Mouse (Mus musculus): ENCODE data around the gene Fgf15. TPM values are rescaled to one million over a fixed set of nuclear protein-coding genes. Genes with fewer than 3 reads are reported as not detected.

Fgf15 gene
- polyA plus RNA-seq, 1 experiment from 2014 or later = 0.42 TPM

DNA sequence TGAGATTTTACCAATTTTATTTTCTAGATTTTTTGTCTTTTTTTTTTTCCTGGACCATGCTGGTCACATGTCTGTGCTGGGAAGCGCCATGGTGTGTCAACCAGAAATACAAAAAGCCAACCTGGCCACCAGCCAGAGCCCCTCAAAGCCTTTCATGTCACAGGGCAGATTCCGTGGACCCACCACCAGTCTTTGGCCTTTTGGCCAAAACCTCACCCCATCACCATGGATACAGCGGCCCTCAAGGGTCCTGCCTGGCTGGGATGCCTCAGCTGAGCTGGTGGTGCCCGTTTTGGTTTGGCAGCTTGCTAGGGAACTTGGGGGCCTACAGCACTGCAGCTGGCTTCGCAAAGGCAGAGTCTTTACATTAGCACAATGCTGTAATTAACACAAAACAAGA, 33.6 kb downstream of the Fgf15 start:
- no peak for ATAC-seq (ENCODE audit: low read depth)
- Histone ChIP-seq H3K9me3 (ENCODE audit: control insufficient read depth, low read length) (no peaks in the 10 kb centered on the region), H3K27ac (replicated peaks; ENCODE audit: low read depth, low read length) (no peak overlapping the region), H3K4me3 (ENCODE audit: low read depth, low read length) (no peak overlapping the region), H3K27me3 (replicated peaks; ENCODE audit: control insufficient read depth, insufficient read depth, low read length) (no peaks in the 10 kb centered on the region), H3K4me1 (ENCODE audit: control insufficient read depth, insufficient read depth, low read length) (no peaks in the 10 kb centered on the region), H3K9ac (ENCODE audit: low read depth, low read length) (no peak overlapping the region), H3K36me3 (ENCODE audit: control insufficient read depth, insufficient read depth, low read length) (peaks cover 53% of the 10 kb centered on the region), H3K4me2 (ENCODE audit: low read depth, low read length) (no peak overlapping the region)
- 62% methylated on average over 5 of the region's 5 CpGs for WGBS
- no peak for DNase-seq (ENCODE audit: low spot score)

DNA sequence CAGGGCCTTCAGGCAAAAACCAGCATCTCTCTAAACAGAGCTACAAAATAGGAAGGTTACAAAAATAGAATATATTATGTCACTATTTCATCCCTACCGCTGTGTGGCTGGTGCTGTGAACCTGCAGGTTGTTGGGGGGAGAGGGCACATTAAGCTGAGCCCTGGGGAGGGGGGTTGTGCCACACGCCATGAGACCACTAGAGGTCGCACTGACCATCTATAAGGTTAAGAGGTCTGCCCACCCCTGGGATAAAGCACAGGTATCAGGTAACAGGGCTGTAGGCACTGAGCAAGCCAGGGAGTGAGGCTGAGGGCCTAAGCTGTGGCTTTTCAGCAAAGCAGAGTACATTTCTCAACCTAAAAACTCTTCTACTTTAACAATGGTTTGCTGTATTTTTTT, 35.4 kb downstream of the Fgf15 start:
- ATAC-seq (ENCODE audit: low read depth) = no peak
- no peaks in the 10 kb centered on the region for H3K27me3 ChIP-seq (replicated peaks; ENCODE audit: control insufficient read depth, insufficient read depth, low read length)
- WGBS = 18% methylated on average over 3 of the region's 3 CpGs
- H3K4me1 ChIP-seq (ENCODE audit: control insufficient read depth, insufficient read depth, low read length) = no peaks in the 10 kb centered on the region
- H3K9ac ChIP-seq (ENCODE audit: low read depth, low read length) = no peak overlapping the region
- no peaks in the 10 kb centered on the region for H3K9me3 ChIP-seq (ENCODE audit: control insufficient read depth, low read length)
- no peak overlapping the region for H3K4me2 ChIP-seq (ENCODE audit: low read depth, low read length)
- H3K4me3 ChIP-seq (ENCODE audit: low read depth, low read length) = no peak overlapping the region
- H3K27ac ChIP-seq (replicated peaks; ENCODE audit: low read depth, low read length) = no peak overlapping the region
- peaks cover 67% of the 10 kb centered on the region for H3K36me3 ChIP-seq (ENCODE audit: control insufficient read depth, insufficient read depth, low read length)
- peak; percentile 67 for DNase-seq (ENCODE audit: low spot score)

DNA sequence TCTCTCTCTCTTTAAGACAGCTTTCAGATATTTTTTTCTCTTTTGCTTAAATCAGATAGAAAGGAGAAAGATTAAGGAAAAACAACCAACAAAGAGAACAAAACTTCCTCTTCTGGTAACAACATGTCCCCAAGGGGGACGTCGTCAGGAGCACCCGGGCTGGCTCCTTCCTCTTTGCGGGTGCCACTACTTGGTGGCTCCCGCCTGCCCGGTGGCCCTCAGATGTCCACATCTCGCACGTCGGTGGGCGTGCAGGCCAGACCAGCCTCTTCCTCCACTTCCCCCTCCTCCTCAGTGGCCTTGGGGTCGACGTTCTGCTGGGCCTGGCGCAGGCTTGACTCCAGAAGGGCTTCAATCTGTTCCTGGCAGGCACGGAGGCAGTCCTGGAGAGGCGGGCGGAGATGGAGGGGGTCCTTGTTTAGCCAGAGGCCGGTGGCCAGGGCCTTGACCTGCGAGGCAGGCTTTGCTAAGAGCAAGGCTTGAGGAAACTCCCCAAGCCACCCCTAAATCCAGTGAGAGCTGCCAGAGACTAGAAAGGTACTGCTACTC, 36.1 kb downstream of the Fgf15 start:
- no peak for ATAC-seq (ENCODE audit: low read depth)
- H3K27me3 ChIP-seq (replicated peaks; ENCODE audit: control insufficient read depth, insufficient read depth, low read length) = no peaks in the 10 kb centered on the region
- no peak overlapping the region for H3K9ac ChIP-seq (ENCODE audit: low read depth, low read length)
- no peak overlapping the region for H3K27ac ChIP-seq (replicated peaks; ENCODE audit: low read depth, low read length)
- no peak overlapping the region for H3K4me3 ChIP-seq (ENCODE audit: low read depth, low read length)
- peaks cover 72% of the 10 kb centered on the region for H3K36me3 ChIP-seq (ENCODE audit: control insufficient read depth, insufficient read depth, low read length)
- H3K4me2 ChIP-seq (ENCODE audit: low read depth, low read length) = no peak overlapping the region
- no peak for DNase-seq (ENCODE audit: low spot score)
- H3K9me3 ChIP-seq (ENCODE audit: control insufficient read depth, low read length) = no peaks in the 10 kb centered on the region
- H3K4me1 ChIP-seq (ENCODE audit: control insufficient read depth, insufficient read depth, low read length) = no peaks in the 10 kb centered on the region
- WGBS = 69% methylated on average over 16 of the region's 18 CpGs

DNA sequence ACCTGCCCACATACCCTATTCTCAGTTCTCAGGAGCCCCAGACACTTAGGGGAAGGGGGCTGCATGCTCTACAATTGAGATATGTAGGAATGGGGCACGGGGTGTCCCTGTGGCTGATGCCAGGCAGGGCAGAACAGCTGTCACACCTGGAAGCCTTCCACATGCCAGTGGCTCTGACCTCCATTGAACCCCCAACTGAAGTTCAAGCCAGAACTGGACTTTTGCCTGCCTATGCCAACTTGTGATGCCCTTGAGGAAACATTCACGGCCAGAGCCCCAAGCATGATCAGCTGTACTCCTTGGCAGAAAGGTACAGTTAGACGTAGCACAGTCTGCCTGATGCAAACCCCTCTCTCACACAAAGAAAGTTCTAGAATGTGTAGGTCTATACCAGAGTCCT, 37.0 kb downstream of the Fgf15 start:
- H3K27me3 ChIP-seq (replicated peaks; ENCODE audit: control insufficient read depth, insufficient read depth, low read length) = no peaks in the 10 kb centered on the region
- H3K4me1 ChIP-seq (ENCODE audit: control insufficient read depth, insufficient read depth, low read length) = no peaks in the 10 kb centered on the region
- H3K4me3 ChIP-seq (ENCODE audit: low read depth, low read length) = no peak overlapping the region
- H3K9me3 ChIP-seq (ENCODE audit: control insufficient read depth, low read length) = no peaks in the 10 kb centered on the region
- DNase-seq (ENCODE audit: low spot score) (no peak), ATAC-seq (ENCODE audit: low read depth) (no peak)
- peaks cover 72% of the 10 kb centered on the region for H3K36me3 ChIP-seq (ENCODE audit: control insufficient read depth, insufficient read depth, low read length)
- no peak overlapping the region for H3K4me2 ChIP-seq (ENCODE audit: low read depth, low read length)
- 90% methylated on average over 3 of the region's 3 CpGs for WGBS
- no peak overlapping the region for H3K27ac ChIP-seq (replicated peaks; ENCODE audit: low read depth, low read length)
- H3K9ac ChIP-seq (ENCODE audit: low read depth, low read length) = no peak overlapping the region

DNA sequence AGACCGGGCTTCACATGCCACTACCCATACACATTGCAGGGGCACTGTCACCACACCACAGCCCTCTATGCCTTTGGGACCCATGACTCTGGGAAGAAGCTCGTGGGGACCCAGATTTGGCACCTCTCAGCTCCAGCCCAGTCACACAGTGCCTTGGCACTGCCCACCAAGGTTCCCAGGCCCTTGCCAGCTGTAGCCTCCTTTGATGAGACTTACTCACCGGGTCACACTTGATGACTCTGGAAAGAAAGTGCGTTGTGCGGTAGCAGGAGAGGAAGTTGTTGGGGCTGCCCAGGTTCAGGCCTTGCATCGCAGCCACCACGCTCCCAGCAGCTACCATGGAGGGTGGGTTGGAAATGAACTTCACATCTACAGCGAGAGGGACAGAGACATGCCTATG, 37.5 kb downstream of the Fgf15 start:
- WGBS = 88% methylated on average over 8 of the region's 8 CpGs
- H3K4me1 ChIP-seq (ENCODE audit: control insufficient read depth, insufficient read depth, low read length) = no peaks in the 10 kb centered on the region
- DNase-seq (ENCODE audit: low spot score) (no peak), ATAC-seq (ENCODE audit: low read depth) (no peak)
- no peak overlapping the region for H3K9ac ChIP-seq (ENCODE audit: low read depth, low read length)
- H3K36me3 ChIP-seq (ENCODE audit: control insufficient read depth, insufficient read depth, low read length) = peaks cover 71% of the 10 kb centered on the region
- H3K9me3 ChIP-seq (ENCODE audit: control insufficient read depth, low read length) = no peaks in the 10 kb centered on the region
- H3K27ac ChIP-seq (replicated peaks; ENCODE audit: low read depth, low read length) = no peak overlapping the region
- H3K4me3 ChIP-seq (ENCODE audit: low read depth, low read length) = no peak overlapping the region
- H3K4me2 ChIP-seq (ENCODE audit: low read depth, low read length) = no peak overlapping the region
- H3K27me3 ChIP-seq (replicated peaks; ENCODE audit: control insufficient read depth, insufficient read depth, low read length) = 0 out of 2 replicates have a peak, but pooled peaks cover 2% of the 10 kb centered on the region

DNA sequence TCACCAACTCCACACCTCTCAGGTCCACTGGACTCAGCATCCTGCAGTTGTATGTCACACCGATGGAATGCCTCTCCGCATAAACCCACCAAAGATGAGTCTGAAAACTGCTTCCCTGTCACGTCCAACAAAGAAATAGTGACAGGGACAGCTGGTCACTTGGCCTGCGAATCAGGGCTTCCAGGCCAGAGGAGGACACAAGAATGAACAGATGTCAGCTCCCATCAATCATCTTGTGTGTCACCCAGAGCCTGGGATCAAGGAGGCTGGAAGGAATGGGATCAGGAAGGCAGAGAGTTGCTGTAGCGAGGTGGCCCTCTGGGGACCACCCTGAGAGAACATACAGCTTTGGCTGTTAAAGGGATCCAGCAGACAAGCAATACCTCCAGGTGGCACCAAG, 38.6 kb downstream of the Fgf15 start:
- WGBS = 79% methylated on average over 5 of the region's 5 CpGs
- DNase-seq (ENCODE audit: low spot score) (peak; percentile 43), ATAC-seq (ENCODE audit: low read depth) (no peak)
- Histone ChIP-seq H3K27ac (replicated peaks; ENCODE audit: low read depth, low read length) (no peak overlapping the region), H3K9ac (ENCODE audit: low read depth, low read length) (no peak overlapping the region), H3K36me3 (ENCODE audit: control insufficient read depth, insufficient read depth, low read length) (peaks cover 61% of the 10 kb centered on the region), H3K27me3 (replicated peaks; ENCODE audit: control insufficient read depth, insufficient read depth, low read length) (0 out of 2 replicates have a peak, but pooled peaks cover 6% of the 10 kb centered on the region), H3K4me3 (ENCODE audit: low read depth, low read length) (no peak overlapping the region), H3K9me3 (ENCODE audit: control insufficient read depth, low read length) (no peaks in the 10 kb centered on the region), H3K4me1 (ENCODE audit: control insufficient read depth, insufficient read depth, low read length) (no peaks in the 10 kb centered on the region), H3K4me2 (ENCODE audit: low read depth, low read length) (no peak overlapping the region)

DNA sequence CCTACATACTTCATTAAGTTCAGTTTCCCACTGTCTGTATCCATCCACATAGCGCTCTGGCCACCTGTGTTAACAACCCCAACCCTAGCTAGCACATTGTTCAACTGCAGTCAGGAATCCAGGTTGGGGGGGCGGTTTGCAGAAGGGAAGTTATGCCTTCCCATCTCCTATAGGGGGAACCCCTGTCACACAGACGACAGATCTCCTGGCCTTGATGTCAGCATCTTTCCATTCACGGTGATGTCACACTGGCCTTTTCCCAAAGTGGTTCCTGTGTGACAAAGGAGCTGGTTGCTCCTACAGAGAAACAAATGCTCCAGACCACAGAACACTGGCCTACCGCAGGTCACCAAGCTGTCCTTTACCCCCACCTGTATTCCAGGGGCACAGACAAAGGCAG, 39.2 kb downstream of the Fgf15 start:
- Histone ChIP-seq H3K27me3 (replicated peaks; ENCODE audit: control insufficient read depth, insufficient read depth, low read length) (0 out of 2 replicates have a peak, but pooled peaks cover 6% of the 10 kb centered on the region), H3K36me3 (ENCODE audit: control insufficient read depth, insufficient read depth, low read length) (peaks cover 58% of the 10 kb centered on the region), H3K9me3 (ENCODE audit: control insufficient read depth, low read length) (no peaks in the 10 kb centered on the region), H3K4me1 (ENCODE audit: control insufficient read depth, insufficient read depth, low read length) (no peaks in the 10 kb centered on the region), H3K4me2 (ENCODE audit: low read depth, low read length) (no peak overlapping the region), H3K27ac (replicated peaks; ENCODE audit: low read depth, low read length) (no peak overlapping the region), H3K4me3 (ENCODE audit: low read depth, low read length) (no peak overlapping the region), H3K9ac (ENCODE audit: low read depth, low read length) (no peak overlapping the region)
- ATAC-seq (ENCODE audit: low read depth) (no peak), DNase-seq (ENCODE audit: low spot score) (peak; percentile 59)
- WGBS = 55% methylated on average over 5 of the region's 5 CpGs

DNA sequence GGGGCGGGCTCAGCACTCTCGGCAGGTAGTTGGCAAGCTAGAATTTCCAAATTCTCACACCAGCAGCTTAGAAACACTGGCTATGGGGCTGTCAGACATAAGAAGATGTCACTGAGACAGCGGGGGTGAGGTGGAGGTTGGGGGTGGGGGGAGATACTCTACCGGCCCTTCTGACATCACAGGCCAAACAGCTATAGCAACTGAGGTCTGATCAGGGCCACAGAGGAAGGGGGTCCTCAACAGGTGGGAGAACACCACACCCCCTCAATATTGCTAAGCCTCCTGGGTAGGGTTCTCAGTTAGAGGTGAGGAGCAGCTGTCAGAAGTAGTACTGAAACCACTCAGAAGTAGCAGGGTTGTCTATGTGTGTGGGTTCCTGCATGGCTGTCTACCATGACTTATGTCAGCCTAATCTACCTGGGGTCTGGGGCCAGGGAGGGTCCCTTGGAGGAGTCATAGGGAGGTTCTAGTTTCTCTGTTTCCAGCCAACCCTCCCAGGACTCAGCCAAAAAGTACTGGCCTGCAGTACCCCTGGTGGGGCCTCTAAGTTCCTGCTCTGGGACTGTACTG, 40.1 kb downstream of the Fgf15 start:
- H3K36me3 ChIP-seq (ENCODE audit: control insufficient read depth, insufficient read depth, low read length) = peaks cover 55% of the 10 kb centered on the region
- ATAC-seq (ENCODE audit: low read depth) = no peak
- H3K9me3 ChIP-seq (ENCODE audit: control insufficient read depth, low read length) = no peaks in the 10 kb centered on the region
- DNase-seq (ENCODE audit: low spot score) = no peak
- WGBS = 93% methylated on average over 4 of the region's 4 CpGs
- 0 out of 2 replicates have a peak, but pooled peaks cover 6% of the 10 kb centered on the region for H3K27me3 ChIP-seq (replicated peaks; ENCODE audit: control insufficient read depth, insufficient read depth, low read length)
- no peak overlapping the region for H3K27ac ChIP-seq (replicated peaks; ENCODE audit: low read depth, low read length)
- no peak overlapping the region for H3K9ac ChIP-seq (ENCODE audit: low read depth, low read length)
- no peak overlapping the region for H3K4me3 ChIP-seq (ENCODE audit: low read depth, low read length)
- H3K4me1 ChIP-seq (ENCODE audit: control insufficient read depth, insufficient read depth, low read length) = no peaks in the 10 kb centered on the region
- H3K4me2 ChIP-seq (ENCODE audit: low read depth, low read length) = peak overlapping the region; percentile 93

DNA sequence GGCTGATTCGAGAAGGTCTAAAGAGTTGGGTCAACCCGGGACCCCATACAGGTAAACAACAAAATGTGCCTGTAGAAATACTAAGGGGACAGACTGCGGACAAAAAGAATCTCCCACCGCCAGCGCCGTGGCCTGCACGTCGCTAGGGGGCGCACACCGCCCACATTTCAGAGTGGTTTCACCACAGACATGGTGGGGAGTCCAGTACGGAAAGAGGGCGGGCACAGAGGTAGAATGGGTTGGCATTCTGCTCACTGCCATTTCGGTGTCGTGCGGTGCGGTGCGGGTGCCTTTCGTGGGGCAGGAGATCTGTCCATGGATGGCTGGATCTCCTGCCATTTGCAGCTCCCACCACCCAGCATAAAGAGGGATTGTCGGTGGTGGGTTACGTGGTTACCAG, 41.2 kb downstream of the Fgf15 start:
- Histone ChIP-seq H3K27me3 (replicated peaks; ENCODE audit: control insufficient read depth, insufficient read depth, low read length) (0 out of 2 replicates have a peak, but pooled peaks cover 6% of the 10 kb centered on the region), H3K9ac (ENCODE audit: low read depth, low read length) (peak overlapping the region; percentile 77), H3K4me3 (ENCODE audit: low read depth, low read length) (peak overlapping the region; percentile 70), H3K36me3 (ENCODE audit: control insufficient read depth, insufficient read depth, low read length) (peaks cover 46% of the 10 kb centered on the region), H3K27ac (replicated peaks; ENCODE audit: low read depth, low read length) (peak overlapping the region; percentile 91), H3K4me1 (ENCODE audit: control insufficient read depth, insufficient read depth, low read length) (peaks cover 5% of the 10 kb centered on the region), H3K4me2 (ENCODE audit: low read depth, low read length) (peak overlapping the region; percentile 93), H3K9me3 (ENCODE audit: control insufficient read depth, low read length) (no peaks in the 10 kb centered on the region)
- peak; percentile 93 for DNase-seq (ENCODE audit: low spot score)
- peak; percentile 34 for ATAC-seq (ENCODE audit: low read depth)
- WGBS = 1% methylated on average over 20 of the region's 20 CpGs
